Mouse (Mus musculus): ENCODE results near the gene Fam174b.
A peak's percentile ranks its signal among the peaks of the same experiment; 100 is the strongest.

Fam174b gene

GRCm38 (mm10) chr7:73740111-73741035 is at the start of gene Fam174b:
Gene Fam174b (plus strand): TSS chr7:73740302.
- no peak for DNase-seq (ENCODE audit: low spot score)

- DNase-seq (ENCODE audit: low spot score) = no peak
Measured at GRCm38 (mm10) chr7:73697092-73697491, 43.0 kb upstream of the Fam174b start.

GRCm38 (mm10) chr7:73704305-73704704 is 35.8 kb upstream of the Fam174b start:
- no peak for DNase-seq (ENCODE audit: low spot score)

DNA sequence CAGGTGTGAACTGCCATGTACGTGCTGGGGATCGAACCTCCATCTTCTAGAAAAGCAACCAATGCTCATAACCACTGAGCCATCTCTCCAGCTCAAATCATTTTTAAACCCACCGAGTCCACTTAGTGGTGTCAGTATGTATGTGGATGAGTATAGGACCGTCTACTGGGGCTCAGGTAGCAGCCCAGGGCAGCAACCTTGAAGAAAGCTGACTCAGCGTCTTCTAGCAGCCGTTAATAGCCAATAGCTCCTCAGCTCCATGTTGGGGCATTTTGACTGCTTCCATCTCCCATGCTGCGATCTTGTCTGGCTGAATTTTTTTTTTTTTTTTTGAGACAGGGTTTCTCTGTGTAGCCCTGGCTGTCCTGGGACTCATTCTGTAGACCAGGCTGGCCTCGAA is 26.6 kb upstream of the Fam174b start:
- DNase-seq (ENCODE audit: low spot score) = no peak

DNA sequence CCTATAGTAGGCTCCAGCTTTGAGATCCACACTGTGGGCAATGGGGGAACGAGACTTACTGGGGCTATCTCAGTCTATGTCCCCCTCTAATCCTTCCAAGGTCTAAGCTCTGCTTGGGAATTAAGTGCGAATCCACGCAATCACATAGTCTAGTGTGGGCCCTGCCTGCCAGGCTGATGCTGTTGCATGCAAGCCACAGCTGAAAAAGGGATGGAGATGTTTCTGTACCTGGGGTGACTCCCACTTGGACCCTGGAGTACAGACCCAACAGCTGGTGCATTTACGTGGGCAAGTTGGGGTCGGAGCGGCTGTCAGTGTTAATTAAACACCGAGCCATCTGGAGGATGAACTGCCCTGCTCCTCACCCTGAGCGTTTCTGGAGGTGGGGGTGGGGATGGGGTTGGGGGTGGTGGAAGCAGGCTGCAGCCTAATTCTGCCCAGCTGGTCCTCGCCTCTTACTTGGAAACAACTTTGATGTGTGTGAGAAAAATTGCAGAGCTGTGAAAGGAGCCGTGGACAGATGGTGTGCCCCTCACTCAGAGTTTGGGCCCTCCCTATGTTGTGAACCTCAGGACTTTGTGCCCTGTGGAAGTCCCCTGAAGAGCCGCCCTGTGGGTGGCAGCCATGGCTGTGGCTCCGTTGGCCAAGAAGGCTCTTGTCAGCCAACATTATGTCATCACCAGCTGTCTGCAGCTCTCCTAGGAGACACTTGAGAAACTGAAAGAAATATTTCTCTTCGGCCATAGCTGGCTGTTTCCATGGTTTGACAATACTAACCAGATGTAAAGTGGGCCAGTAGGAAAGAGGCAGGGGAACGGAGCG is 24.0 kb upstream of the Fam174b start:
- peak; percentile 43 for DNase-seq (ENCODE audit: low spot score)

- no peak for DNase-seq (ENCODE audit: low spot score)
Measured at GRCm38 (mm10) chr7:73716841-73717240, 23.3 kb upstream of the Fam174b start.

DNA sequence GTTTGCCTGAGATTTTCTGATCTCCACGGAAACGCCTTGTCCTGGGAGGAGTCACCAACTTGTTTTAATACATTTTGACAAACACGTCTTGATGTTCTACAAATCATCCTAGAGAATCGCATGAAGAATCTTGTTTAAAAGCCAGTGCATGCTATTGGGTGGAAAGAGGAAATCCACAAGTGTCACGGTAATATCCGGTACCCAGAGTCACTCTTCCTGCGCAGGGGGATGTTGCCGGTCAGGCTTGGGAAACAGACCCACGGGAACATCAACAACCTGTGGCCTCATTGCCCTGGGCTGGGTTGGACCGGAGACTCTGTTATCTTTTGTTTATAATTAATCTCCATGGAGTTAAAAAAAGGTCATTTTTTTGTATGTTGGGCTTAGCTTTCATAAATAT is 22.1 kb upstream of the Fam174b start:
- no peak for DNase-seq (ENCODE audit: low spot score)

DNA sequence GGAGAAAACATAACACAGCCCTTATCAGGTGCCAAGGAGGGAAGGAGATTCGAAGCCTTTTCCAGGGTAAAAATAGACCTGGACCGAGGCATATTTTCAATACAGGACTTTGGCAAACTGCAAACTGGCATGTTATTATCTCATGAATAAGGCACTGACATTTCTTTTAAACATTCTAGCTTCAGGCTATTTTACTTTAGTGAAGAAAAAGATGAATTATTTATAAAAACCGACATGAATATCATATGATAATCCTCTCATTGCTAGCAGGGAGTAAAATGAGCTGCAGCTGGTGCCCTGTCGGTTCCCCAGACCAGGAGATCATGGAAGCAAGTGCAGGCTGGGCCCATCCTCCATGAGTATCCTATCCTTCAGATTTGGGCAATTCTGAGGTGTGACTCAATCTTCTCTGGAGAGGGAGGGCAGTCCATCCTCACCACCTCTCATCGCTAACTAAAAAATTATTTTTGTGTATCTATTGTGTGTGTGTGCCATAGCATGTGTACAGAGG is 21.6 kb upstream of the Fam174b start:
- DNase-seq (ENCODE audit: low spot score) = no peak

DNA sequence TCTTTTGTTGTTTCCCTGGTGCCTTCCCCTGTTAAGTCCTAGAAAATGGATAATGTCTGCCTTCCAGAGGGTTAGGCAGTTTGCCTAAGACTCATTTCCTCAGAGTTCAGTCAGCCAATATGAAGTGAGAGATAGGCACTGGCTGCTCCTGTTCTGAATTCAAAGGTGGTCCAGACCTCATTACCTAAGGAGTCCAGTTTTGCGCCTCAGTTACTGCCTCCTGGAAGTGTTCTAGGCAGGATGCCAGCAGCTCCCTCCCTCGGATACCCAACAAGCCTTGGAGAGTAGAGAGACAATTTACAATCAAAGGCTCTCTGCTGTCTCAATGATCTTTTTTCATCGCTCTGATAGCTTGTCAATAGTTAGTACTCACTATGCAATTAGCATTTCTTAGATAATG is 19.1 kb upstream of the Fam174b start:
- DNase-seq (ENCODE audit: low spot score) = no peak

DNA sequence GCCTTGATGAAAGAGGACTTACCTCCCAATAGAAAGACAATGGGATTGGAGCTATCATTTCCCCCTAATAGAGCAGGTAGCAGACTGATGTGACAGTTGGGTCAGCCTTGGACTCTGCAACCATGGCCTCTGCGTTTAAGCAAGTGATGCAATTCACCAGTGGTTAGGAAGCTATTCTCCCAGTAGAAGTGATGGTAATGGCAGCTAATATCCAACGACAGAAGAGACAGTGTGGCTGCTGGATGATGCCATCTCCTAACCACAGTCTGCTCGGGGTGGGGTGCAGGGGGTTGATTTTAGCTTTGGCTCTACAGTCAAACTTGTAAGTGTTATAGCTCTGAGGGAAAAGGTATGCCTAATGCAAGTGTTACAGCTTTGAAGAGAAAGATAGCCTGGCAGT is 18.3 kb upstream of the Fam174b start:
- DNase-seq (ENCODE audit: low spot score) = no peak

DNA sequence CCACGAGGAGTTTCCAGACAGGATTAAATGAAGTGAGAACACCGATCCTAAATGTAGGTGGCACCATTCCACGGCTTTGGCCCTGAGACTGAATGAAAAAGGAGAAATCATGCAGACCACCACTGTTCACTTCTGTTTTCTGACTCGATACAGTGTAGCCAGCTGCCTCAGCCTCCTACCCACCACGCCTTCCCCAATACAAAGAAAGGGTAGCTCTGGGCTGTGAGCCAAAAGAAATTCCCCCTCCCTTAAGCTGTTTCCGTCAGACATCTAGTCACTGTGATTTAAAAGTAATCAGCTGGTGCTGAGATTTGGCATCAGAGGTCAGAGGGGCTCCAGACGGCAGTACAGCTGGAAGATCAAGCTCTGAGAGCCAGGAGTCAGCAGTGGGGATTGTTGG is 10.2 kb upstream of the Fam174b start:
- DNase-seq (ENCODE audit: low spot score) = no peak

DNA sequence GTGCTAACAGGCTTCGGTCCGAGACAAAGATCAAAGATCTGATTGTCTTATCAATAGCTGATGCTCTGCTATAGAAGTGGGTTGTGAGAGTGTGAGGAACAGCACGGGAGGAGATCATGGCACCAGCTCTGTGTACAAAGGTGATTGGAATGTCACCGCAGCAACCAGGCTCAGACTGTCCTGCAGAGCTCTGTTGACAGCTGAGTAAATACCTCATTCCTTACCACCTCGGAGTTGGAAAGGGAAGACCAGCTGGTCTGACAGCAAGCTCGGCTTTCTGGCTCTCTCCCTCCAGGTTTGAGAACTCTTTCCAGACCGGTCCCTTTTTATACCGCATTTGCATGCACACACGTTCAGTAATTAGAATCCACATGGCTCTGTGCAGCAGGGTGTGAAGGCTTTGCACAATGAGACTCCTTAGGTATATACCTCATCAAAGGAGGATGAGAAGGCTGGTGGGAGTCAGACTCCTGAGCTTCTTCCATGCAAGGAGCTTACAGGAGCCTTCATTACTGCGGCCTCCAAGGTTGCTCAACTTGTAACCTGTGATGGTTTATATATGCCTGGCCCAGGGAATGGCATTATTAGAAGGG is 9.6 kb upstream of the Fam174b start:
- no peak for DNase-seq (ENCODE audit: low spot score)

DNA sequence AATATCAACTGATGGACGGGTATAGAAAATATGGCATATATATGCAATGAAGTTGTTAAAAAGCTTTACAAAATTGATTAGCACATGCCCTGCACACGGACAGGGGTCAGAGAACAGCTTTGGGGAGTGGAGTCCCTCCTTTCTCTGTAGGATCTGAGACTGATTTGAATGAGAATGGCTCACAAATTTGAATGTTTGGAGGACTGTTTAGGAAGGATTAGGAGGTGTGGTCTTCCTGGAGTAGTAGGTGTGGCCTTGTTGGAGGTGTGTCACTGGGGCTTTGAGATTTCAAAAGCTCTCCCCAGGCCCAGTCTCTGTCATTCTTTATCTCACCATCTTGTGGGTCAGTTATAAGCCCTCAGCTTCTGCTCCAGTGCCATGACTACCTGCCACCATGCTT is 4.1 kb upstream of the Fam174b start:
- no peak for DNase-seq (ENCODE audit: low spot score)

GRCm38 (mm10) chr7:73741392-73741791 is 1.3 kb downstream of the Fam174b start:
- no peak for DNase-seq (ENCODE audit: low spot score)

DNA sequence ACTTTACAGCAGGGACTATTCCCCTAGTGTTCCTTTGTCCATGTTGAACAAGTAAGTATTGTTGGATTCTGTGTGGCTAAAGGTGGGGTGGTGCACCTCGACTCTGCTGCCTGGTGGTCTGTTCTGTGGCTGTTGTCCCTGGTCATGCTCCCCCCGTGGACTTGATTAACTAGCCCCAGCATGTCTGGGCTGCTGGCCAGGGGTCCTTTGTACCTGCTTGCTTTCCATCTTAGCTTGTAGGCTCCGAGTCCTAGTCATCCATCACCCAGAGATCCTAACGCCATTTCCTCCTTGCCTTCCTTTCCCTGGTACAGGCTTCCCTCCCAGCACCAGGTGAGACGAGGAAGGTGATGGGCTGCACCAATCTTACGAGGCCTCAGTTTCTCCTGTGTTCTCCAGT is 1.7 kb downstream of the Fam174b start:
- DNase-seq (ENCODE audit: low spot score) = no peak

DNA sequence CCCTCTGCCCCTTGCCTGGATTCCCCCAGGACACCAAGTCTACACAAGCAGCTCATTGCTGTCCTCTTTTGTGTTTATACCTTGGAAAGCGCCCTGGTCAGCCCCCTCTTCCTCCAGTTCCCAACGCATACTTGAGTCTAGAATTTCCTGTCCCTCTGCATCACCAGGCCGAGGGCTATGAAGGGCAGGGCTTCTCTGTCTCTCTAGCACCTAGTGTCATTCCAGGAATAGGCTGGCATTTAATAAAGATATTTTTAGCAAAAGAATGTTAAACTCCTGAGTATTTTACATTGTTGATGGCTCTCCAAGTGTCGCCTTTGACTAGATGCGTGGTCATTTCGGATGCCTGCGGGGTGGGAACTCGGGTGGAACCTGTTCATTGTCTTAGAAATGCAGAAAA is 3.0 kb downstream of the Fam174b start:
- DNase-seq (ENCODE audit: low spot score) = no peak

- no peak for DNase-seq (ENCODE audit: low spot score)
Measured at GRCm38 (mm10) chr7:73743831-73744370, 3.8 kb downstream of the Fam174b start.

DNA sequence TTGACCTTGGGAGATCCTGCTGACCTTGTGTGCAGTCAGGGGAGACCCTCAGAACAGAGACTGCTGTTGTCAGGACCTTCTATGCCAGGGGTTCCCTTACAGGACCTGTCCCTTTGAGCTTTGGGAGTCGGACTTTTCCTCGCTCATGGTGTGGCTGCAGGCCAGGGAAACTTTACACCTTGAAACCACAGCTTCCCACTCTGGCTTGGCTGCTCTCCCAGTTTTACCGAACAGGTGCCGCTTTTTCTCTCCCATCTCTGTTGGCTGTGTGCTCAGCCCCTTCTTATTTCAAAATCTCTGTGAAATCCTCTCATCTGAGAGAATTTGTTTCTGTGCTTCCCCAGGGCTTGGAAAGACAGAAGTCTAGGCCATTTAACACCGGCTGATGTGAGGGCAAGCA is 5.8 kb downstream of the Fam174b start:
- no peak for DNase-seq (ENCODE audit: low spot score)

GRCm38 (mm10) chr7:73746836-73747235 is 6.7 kb downstream of the Fam174b start:
- DNase-seq (ENCODE audit: low spot score) = no peak

GRCm38 (mm10) chr7:73747531-73747930 is 7.4 kb downstream of the Fam174b start:
- DNase-seq (ENCODE audit: low spot score) = no peak

- DNase-seq (ENCODE audit: low spot score) = no peak
Measured at GRCm38 (mm10) chr7:73748437-73749108, 8.5 kb downstream of the Fam174b start.

GRCm38 (mm10) chr7:73749339-73749738 is 9.2 kb downstream of the Fam174b start:
- no peak for DNase-seq (ENCODE audit: low spot score)
